Mouse (Mus musculus) heart, embryonic 14.5 days (tissue): ENCODE measurements around the gene Mroh3. TPM values are rescaled to one million over a fixed set of nuclear protein-coding genes. Genes with fewer than 3 reads are reported as not detected.

ENCODE experiments used
- ATAC-seq: fragments of 200-750 bp; cut with Nextera tagmentation; 2 replicates; pipeline ENCODE4 v1.8.0; 2017; ENCODE audit warnings: low read depth, moderate TSS enrichment; ENCODE audit not compliant: insufficient number of reproducible peaks, insufficient read depth, low FRiP score
- H3K27ac ChIP-seq, 2 experiments: fragments of 200-500 bp in 1 of 2; fragments of 300-500 bp in 1 of 2; sonication (generic) in 1 of 2; replicated peaks in 1 of 2; 2 replicates each; pipeline ENCODE4 v1.5.1; 2012 to 2014; ENCODE audit warnings: low read depth in 2 of 2, low read length in 2 of 2, control low read depth in 1 of 2, mild to moderate bottlenecking in 1 of 2, mixed read lengths in 1 of 2; ENCODE audit not compliant: control insufficient read depth in 1 of 2, insufficient read depth in 1 of 2
- H3K27me3 ChIP-seq: fragments of 300-500 bp; sonication (generic); 2 replicates; pipeline ENCODE4 v1.6.1; 2014; ENCODE audit warnings: mild to moderate bottlenecking, low read length, control low read depth; ENCODE audit not compliant: control insufficient read depth, insufficient read depth
- H3K36me3 ChIP-seq: fragments of 300-500 bp; sonication (generic); 2 replicates; pipeline ENCODE4 v1.6.1; 2014; ENCODE audit warnings: mild to moderate bottlenecking, control low read depth, low read length, mixed read lengths; ENCODE audit not compliant: control insufficient read depth, insufficient read depth
- H3K4me1 ChIP-seq, 2 experiments: fragments of 200-500 bp in 1 of 2; fragments of 300-500 bp in 1 of 2; sonication (generic) in 1 of 2; 2 replicates each; pipeline ENCODE4 v1.6.1; 2012 to 2014; ENCODE audit warnings: low read length in 2 of 2, control low read depth in 1 of 2, mixed read lengths in 1 of 2; ENCODE audit not compliant: control insufficient read depth in 2 of 2, insufficient read depth in 2 of 2
- H3K4me2 ChIP-seq: fragments of 300-500 bp; sonication (generic); 2 replicates; pipeline ENCODE4 v1.6.1; 2014; ENCODE audit warnings: mild to moderate bottlenecking, low read length
- H3K4me3 ChIP-seq, 2 experiments: fragments of 200-500 bp in 1 of 2; fragments of 300-500 bp in 1 of 2; sonication (generic) in 1 of 2; 2 replicates each; pipeline ENCODE4 v1.5.1; 2012 to 2014; ENCODE audit warnings: low read length in 2 of 2, mild to moderate bottlenecking in 2 of 2, control low read depth in 1 of 2, low read depth in 1 of 2, moderate library complexity in 1 of 2; ENCODE audit not compliant: control insufficient read depth in 1 of 2, insufficient read depth in 1 of 2
- H3K9ac ChIP-seq: fragments of 300-500 bp; sonication (generic); 2 replicates; pipeline ENCODE4 v1.6.1; 2014; ENCODE audit warnings: mild to moderate bottlenecking, low read length
- H3K9me3 ChIP-seq: fragments of 300-500 bp; sonication (generic); 2 replicates; pipeline ENCODE4 v1.6.1; 2016; ENCODE audit warnings: low read length, control low read depth; ENCODE audit not compliant: control insufficient read depth
- WGBS: fragments of 180-500 bp; shearing (Covaris S2); extraction: QIAGEN DNeasy Blood & Tissue Kit; methylation state at CpG from one replicate; pipeline ENCODE4 v1.1.7; 2014; 5-methylcytosine and 5-hydroxymethylcytosine counted together
- polyA plus RNA-seq: library from polyadenylated mRNA; unstranded; fragments of >200 nt; fragmentation: Nextera tagmentation; extraction: Ambion mirVana; gene quantifications from 2 replicates; pipeline ENCODE4 v1.2.1, GENCODE M21; 2014

Gene Mroh3
- polyA plus RNA-seq, 1 experiment from 2014 or later, result not detected

GRCm38 (mm10) chr1:136190033-136190432 lies 22.6 kb downstream of the Mroh3 start:
- no peak for ATAC-seq
- WGBS, result 82% methylated on average over 5 of the region's 5 CpGs
- no peaks in the 10 kb centered on the region for H3K27me3 ChIP-seq

GRCm38 (mm10) chr1:136179511-136180001 lies 33.1 kb downstream of the Mroh3 start:
- H3K27ac ChIP-seq, result no peak overlapping the region
- H3K36me3 ChIP-seq, result peaks cover 7% of the 10 kb centered on the region; the same call in 1 of the 2 replicates
- no peak overlapping the region for H3K4me3 ChIP-seq
- 0 out of 2 replicates have a peak, but pooled peaks have one; percentile 23 for ATAC-seq
- no peaks in the 10 kb centered on the region for H3K27me3 ChIP-seq
- H3K9me3 ChIP-seq, result no peaks in the 10 kb centered on the region
- H3K4me1 ChIP-seq, result peaks cover 7 to 8% of the 10 kb centered on the region in 2 experiments; a peak in 2 of 4 replicates
- H3K4me2 ChIP-seq, result no peak overlapping the region
- 47% methylated on average over 2 of the region's 2 CpGs for WGBS
- no peak overlapping the region for H3K9ac ChIP-seq

More at GRCm38 (mm10) chr1:136190033-136190432, 22.6 kb downstream of the Mroh3 start:
- Histone ChIP-seq H3K36me3 (no peaks in the 10 kb centered on the region), H3K9me3 (no peaks in the 10 kb centered on the region), H3K4me3 (no peak overlapping the region), H3K9ac (no peak overlapping the region), H3K4me2 (no peak overlapping the region), H3K4me1 (no peaks in the 10 kb centered on the region), H3K27ac (no peak overlapping the region)

- ATAC-seq, result no peak
- Histone ChIP-seq H3K4me1 (peaks cover 6% of the 10 kb centered on the region in 2 experiments; a peak in 1 of 4 replicates), H3K27me3 (no peaks in the 10 kb centered on the region), H3K4me2 (no peak overlapping the region), H3K9me3 (no peaks in the 10 kb centered on the region), H3K4me3 (no peak overlapping the region), H3K36me3 (peaks cover 7% of the 10 kb centered on the region; the same call in 1 of the 2 replicates), H3K9ac (no peak overlapping the region), H3K27ac (no peak overlapping the region)
- 36% methylated on average over 6 of the region's 6 CpGs for WGBS
Measured at GRCm38 (mm10) chr1:136178741-136179140, 33.9 kb downstream of the Mroh3 start.

GRCm38 (mm10) chr1:136177085-136177484 lies 35.5 kb downstream of the Mroh3 start:
- WGBS, result 67% methylated on average over 2 of the region's 2 CpGs
- H3K36me3 ChIP-seq, result peaks cover 7% of the 10 kb centered on the region; the same call in 1 of the 2 replicates
- no peaks in the 10 kb centered on the region for H3K9me3 ChIP-seq
- H3K27ac ChIP-seq, result no peak overlapping the region
- H3K4me3 ChIP-seq, result no peak overlapping the region
- no peaks in the 10 kb centered on the region for H3K27me3 ChIP-seq
- no peak for ATAC-seq
- no peak overlapping the region for H3K4me2 ChIP-seq
- H3K9ac ChIP-seq, result no peak overlapping the region
- H3K4me1 ChIP-seq, result peaks cover 6 to 9% of the 10 kb centered on the region in 2 experiments; a peak in 1 of 4 replicates

GRCm38 (mm10) chr1:136175183-136175582 lies 37.4 kb downstream of the Mroh3 start:
- H3K9ac ChIP-seq, result no peak overlapping the region
- ATAC-seq, result no peak
- no peaks in the 10 kb centered on the region for H3K27me3 ChIP-seq
- peaks cover 6 to 9% of the 10 kb centered on the region in 2 experiments; a peak in 1 of 4 replicates for H3K4me1 ChIP-seq
- H3K36me3 ChIP-seq, result peaks cover 18% of the 10 kb centered on the region
- 39% methylated on average over 6 of the region's 6 CpGs for WGBS
- no peaks in the 10 kb centered on the region for H3K9me3 ChIP-seq
- H3K27ac ChIP-seq, result no peak overlapping the region
- H3K4me2 ChIP-seq, result no peak overlapping the region
- no peak overlapping the region for H3K4me3 ChIP-seq

- H3K9me3 ChIP-seq, result no peaks in the 10 kb centered on the region
- no peaks in the 10 kb centered on the region for H3K27me3 ChIP-seq
- no peak overlapping the region for H3K27ac ChIP-seq
- H3K4me1 ChIP-seq, result peaks cover 6 to 7% of the 10 kb centered on the region in 2 experiments; a peak in 1 of 4 replicates
- H3K36me3 ChIP-seq, result peaks cover 18% of the 10 kb centered on the region
- no peak overlapping the region for H3K4me3 ChIP-seq
- ATAC-seq, result no peak
- H3K4me2 ChIP-seq, result peak overlapping the region; percentile 5; the same call in 1 of the 2 replicates
- no peak overlapping the region for H3K9ac ChIP-seq
- 37% methylated on average over 13 of the region's 13 CpGs for WGBS
Measured at GRCm38 (mm10) chr1:136174101-136174606, 38.5 kb downstream of the Mroh3 start.

- WGBS, result 50% methylated on average over 12 of the region's 12 CpGs
- Histone ChIP-seq H3K36me3 (peaks cover 18% of the 10 kb centered on the region), H3K27ac (no peak overlapping the region)
Measured at GRCm38 (mm10) chr1:136172696-136173095, 39.9 kb downstream of the Mroh3 start.

More at GRCm38 (mm10) chr1:136172696-136173095, 39.9 kb downstream of the Mroh3 start:
- H3K4me2 ChIP-seq, result no peak overlapping the region
- no peak for ATAC-seq
- peaks cover 3 to 7% of the 10 kb centered on the region in 2 experiments; a peak in 1 of 4 replicates for H3K4me1 ChIP-seq
- H3K27me3 ChIP-seq, result no peaks in the 10 kb centered on the region
- H3K9me3 ChIP-seq, result no peaks in the 10 kb centered on the region
- H3K9ac ChIP-seq, result no peak overlapping the region
- H3K4me3 ChIP-seq, result no peak overlapping the region
